Mouse (Mus musculus) adrenal gland, postnatal 14 days (tissue): ENCODE data around the gene Usp18. TPM values are rescaled to one million over a fixed set of nuclear protein-coding genes. Genes with fewer than 3 reads are reported as not detected.

Source experiments
- DNase-seq: peaks from one replicate; pipeline ENCODE4 v3.0.0; 2021; ENCODE audit warnings: mixed read lengths
- long read RNA-seq, 2 experiments: library from polyadenylated mRNA; stranded (forward); transcript quantifications; one replicate each; pipeline ENCODE4 v2.0.0; 2021
- total RNA-seq: library from RNA; stranded (reverse); gene quantifications from 2 replicates; pipeline ENCODE4 v1.2.3, GENCODE M21; 2021

The Usp18 gene
- 1.2 and 1.9 TPM in 2 replicates for total RNA-seq
- long read RNA-seq, experiment 1, transcript Usp18-201 (11 exons, 1,771 nt): major isoform, 5 of 5 reads
- long read RNA-seq, experiment 1, partial matches to known transcripts: 0 of 5 reads
- long read RNA-seq, experiment 1, other reads (novel, unspliced or antisense): 0 of 5 reads
- long read RNA-seq, experiment 2, partial matches to known transcripts: 0 of 2 reads
- long read RNA-seq, experiment 2, other reads (novel, unspliced or antisense): 0 of 2 reads

- peak; percentile 97 for DNase-seq
These were observed at the start of gene Usp18 for GRCm38 (mm10) chr6:121245127-121246036. Gene Usp18 (plus strand): TSS chr6:121245906.

DNA sequence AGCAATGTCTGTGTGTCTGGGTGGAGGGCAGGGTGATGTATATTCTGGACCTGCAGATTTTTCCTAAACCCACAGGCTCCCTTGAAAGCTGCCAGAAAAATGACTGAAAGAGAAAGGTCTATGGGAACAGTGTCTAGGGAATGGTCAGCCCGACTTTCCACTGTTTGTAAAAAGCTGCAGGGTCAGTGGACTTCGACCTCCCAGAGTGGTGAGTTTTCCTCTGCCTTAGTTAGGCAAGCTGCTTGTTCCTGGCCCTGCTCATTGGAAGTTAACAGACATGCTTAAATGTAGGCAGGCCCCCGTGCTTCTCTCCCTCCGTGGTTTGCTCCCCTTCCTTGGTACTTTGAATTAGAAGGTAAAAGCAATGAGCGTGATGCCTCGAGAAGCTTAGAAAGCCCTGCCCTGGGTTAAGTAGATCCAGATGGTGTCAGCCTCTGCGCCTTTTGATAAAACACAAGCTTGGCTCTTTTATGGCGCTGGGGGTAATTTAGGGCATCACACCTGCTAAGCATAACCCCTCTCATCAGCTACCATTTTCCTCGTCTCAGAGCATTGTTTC, 47.8 kb upstream of the Usp18 start:
- DNase-seq: no peak

DNA sequence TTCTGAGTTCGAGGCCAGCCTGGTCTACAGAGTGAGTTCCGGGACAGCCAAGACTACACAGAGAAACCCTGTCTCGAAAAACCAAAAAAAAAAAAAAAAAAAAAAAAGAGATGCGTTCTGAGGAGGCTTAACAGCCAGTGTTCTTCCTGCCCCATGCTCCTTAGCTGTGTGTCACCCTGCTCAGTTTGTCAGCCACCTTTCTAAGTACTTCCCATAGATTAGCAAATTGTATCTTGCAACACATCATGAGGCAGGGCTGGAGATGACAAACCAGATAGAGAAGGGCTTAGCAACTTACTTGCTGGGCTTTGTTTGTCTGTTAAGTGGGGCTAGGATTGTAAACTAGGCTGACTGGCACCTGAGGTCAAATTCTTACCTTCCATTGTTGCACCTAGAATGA, 45.2 kb upstream of the Usp18 start:
- DNase-seq: no peak

DNA sequence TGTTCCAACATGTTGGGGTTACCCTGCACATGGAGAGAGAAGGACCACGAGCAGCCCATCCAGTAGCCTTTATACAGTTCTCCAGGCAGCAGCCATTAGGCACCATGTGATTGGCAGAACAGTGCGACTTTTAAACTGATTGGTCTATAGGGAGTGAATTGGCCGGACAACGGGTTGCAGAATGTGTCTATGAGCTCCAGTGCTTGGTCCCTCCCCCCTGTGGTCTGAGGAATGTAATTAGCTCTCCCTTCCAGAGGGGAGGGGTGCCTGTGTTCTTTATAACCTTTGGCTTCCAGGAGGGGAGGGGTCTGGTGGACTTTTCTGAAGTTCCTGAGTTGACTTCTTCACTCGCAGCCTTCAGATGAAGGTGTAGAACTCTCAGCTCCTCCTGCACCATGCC, 43.7 kb upstream of the Usp18 start:
- DNase-seq: no peak

- no peak for DNase-seq
These were observed 39.2 kb upstream of the Usp18 start for GRCm38 (mm10) chr6:121206481-121206880.

DNA sequence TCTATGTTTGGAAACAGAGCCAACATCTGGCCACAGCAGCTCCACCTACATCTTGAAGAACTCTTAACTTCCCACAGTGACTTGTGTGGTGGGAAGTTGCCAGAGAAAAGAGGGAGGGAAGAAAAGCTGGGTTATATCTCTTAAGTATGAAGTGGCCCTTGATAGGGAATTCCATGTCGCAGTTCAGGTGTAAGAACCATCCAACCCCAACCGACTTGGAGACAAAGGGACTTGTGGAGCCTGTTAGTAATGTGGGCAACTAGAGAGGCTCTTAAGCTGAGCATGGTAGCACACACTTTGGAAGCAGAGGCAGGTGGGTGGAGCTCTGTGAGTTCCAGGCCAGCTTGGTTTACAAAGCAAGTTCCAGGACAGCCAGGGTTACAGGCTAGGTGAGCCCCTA, 36.1 kb upstream of the Usp18 start:
- DNase-seq: no peak

- peak; percentile 89 for DNase-seq
These were observed 35.4 kb upstream of the Usp18 start, which contains the start of gene Tuba8 for GRCm38 (mm10) chr6:121210149-121210925. Gene Tuba8 (plus strand): TSS chr6:121210696.

GRCm38 (mm10) chr6:121210926-121211289, 34.8 kb upstream of the Usp18 start:
- no peak for DNase-seq

GRCm38 (mm10) chr6:121211743-121212142, 34.0 kb upstream of the Usp18 start:
- peak; percentile 72 for DNase-seq

DNA sequence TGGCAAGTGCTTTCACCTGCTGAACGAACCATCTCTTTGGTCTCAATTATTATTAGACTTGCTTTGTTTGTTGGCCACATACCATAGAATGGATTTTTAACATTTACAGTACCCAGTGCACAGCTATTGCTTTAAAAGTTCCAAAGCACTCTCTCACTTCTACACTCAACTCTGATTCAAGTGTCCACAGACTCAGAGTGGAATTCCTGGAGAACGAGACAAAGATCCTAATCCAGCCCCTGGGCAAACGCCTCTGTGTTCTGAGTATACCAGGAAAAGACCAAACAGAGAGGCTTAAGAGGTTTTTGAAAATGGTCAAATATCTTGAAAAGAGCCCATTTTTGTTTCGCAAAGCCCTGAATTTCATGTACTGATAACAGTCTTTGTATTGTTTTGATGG, 32.7 kb upstream of the Usp18 start:
- DNase-seq: no peak

GRCm38 (mm10) chr6:121214221-121214620, 31.5 kb upstream of the Usp18 start:
- DNase-seq: no peak

- no peak for DNase-seq
These were observed 30.9 kb upstream of the Usp18 start for GRCm38 (mm10) chr6:121214667-121215330.

GRCm38 (mm10) chr6:121215336-121215735, 30.4 kb upstream of the Usp18 start:
- no peak for DNase-seq

- DNase-seq: no peak
These were observed 29.8 kb upstream of the Usp18 start for GRCm38 (mm10) chr6:121215896-121216295.

DNA sequence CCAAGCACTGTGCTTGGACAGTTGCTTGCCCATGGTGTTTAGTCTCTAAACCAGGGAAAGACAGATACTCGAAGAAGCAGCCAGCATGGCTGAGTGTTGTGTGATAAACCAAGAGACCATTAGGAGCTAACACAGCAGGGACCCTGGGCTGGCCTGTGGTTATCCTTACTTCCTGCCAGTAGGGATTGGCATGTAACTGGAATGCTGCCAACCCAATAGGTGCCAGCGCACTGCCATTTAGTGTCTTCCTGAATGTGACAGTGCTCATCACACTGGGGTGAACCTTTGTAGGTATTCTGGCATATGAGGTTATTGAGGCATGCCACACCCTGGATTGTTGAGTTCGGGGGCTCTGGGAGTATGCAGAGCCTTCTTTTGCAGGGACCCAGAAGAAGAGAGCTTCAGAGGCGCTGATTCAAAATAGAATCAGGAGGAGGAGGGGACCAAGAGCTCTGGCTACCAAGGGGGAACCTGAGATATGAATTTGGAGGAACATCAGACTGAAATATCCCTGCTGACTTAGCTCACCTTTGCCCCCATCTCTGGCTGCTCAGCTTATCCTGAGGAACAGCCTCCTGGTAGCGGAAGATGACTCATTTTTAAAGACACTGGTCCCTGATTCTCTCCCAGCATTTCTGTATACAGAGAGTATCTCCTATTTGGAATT, 29.0 kb upstream of the Usp18 start:
- DNase-seq: no peak

DNA sequence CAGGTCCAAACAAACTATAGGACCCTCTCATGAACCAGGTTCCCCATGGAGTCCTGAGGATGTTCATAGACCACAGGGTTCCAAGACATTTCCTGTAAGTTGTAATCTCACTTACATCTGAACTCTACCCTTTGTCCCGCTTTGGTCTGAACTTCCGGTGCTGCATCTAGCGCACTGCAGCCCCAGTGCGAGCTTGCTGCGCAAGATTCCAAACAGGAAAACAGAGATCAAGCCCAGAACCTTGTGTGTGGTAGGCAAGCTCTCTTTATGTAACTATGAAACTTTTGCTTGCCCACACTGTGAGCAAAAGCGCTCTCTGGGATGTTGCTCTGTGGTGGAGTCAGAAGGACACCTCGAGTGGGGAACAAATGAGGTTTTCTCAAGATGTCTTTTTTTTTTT, 27.7 kb upstream of the Usp18 start:
- DNase-seq: no peak

- peak; percentile 34 for DNase-seq
These were observed 26.3 kb upstream of the Usp18 start for GRCm38 (mm10) chr6:121219406-121219805.

- no peak for DNase-seq
These were observed 25.5 kb upstream of the Usp18 start for GRCm38 (mm10) chr6:121220181-121220580.

- DNase-seq: peak; percentile 36
These were observed 23.7 kb upstream of the Usp18 start for GRCm38 (mm10) chr6:121221876-121222597.

DNA sequence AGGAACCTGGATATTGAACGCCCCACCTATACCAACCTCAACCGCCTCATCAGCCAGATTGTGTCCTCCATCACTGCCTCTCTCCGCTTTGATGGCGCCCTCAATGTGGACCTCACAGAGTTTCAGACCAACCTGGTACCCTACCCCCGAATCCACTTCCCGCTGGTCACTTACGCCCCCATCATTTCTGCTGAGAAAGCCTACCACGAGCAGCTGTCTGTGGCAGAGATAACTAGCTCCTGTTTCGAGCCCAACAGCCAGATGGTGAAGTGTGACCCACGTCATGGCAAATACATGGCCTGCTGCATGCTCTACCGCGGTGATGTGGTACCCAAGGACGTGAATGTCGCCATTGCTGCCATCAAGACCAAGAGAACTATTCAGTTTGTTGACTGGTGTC, 22.7 kb upstream of the Usp18 start:
- no peak for DNase-seq

DNA sequence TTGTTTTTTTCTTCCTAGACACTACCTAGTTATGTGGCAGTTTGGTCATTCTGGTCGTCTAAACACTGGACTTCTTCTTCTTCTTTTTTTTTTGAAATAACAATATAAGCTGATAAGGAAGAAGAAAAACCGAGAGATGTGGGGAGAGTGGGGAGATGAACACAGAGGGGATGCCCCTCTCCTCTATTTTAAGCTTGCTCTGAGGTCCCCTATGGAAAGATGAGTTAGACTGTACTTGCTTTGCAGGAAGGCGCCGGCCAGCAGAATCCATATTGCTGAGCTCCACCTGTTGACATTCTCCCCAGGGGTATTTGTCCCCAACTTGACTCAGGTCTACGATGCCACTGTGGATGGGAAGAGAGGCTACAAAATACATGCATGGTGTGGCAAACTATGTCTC, 21.6 kb upstream of the Usp18 start:
- DNase-seq: no peak
